Mouse (Mus musculus) hindbrain, embryonic 16.5 days (tissue): ENCODE data around the gene Orm2. TPM values are rescaled to one million over a fixed set of nuclear protein-coding genes. Genes with fewer than 3 reads are reported as not detected.

Experiments
- ATAC-seq: fragments of 200-750 bp; cut with Nextera tagmentation; 2 replicates; pipeline ENCODE4 v1.8.0; 2017; ENCODE audit warnings: moderate TSS enrichment, moderate library complexity
- H3K27ac ChIP-seq: fragments of 300-500 bp; sonication (generic); 2 replicates; pipeline ENCODE4 v1.5.1; 2014; ENCODE audit warnings: low read depth, mild to moderate bottlenecking, control low read depth, low read length, moderate library complexity
- H3K27me3 ChIP-seq: fragments of 300-500 bp; sonication (generic); replicated peaks from 2 replicates; pipeline ENCODE4 v1.6.1; 2014; ENCODE audit warnings: low read length; ENCODE audit not compliant: control insufficient read depth, insufficient read depth
- H3K36me3 ChIP-seq: fragments of 300-500 bp; sonication (generic); 2 replicates; pipeline ENCODE4 v1.6.1; 2014; ENCODE audit warnings: mild to moderate bottlenecking, low read length, moderate library complexity, mixed read lengths; ENCODE audit not compliant: control insufficient read depth, insufficient read depth
- H3K4me1 ChIP-seq: fragments of 300-500 bp; sonication (generic); 2 replicates; pipeline ENCODE4 v1.6.1; 2014; ENCODE audit warnings: low read depth, low read length; ENCODE audit not compliant: control insufficient read depth, insufficient read depth
- H3K4me2 ChIP-seq: fragments of 300-500 bp; sonication (generic); 2 replicates; pipeline ENCODE4 v1.6.1; 2014; ENCODE audit warnings: mild to moderate bottlenecking, low read length, control low read depth, moderate library complexity
- H3K4me3 ChIP-seq: fragments of 300-500 bp; sonication (generic); 2 replicates; pipeline ENCODE4 v1.5.1; 2014; ENCODE audit warnings: mild to moderate bottlenecking, low read length, control low read depth, moderate library complexity
- H3K9ac ChIP-seq: fragments of 300-500 bp; sonication (generic); 2 replicates; pipeline ENCODE4 v1.6.1; 2014; ENCODE audit warnings: low read depth, mild to moderate bottlenecking, control low read depth, low read length, moderate library complexity
- H3K9me3 ChIP-seq: fragments of 300-500 bp; sonication (generic); 2 replicates; pipeline ENCODE4 v1.6.1; 2014; ENCODE audit warnings: mild to moderate bottlenecking, low read length, moderate library complexity; ENCODE audit not compliant: control insufficient read depth
- WGBS: fragments of 180-500 bp; shearing (Covaris S2); extraction: QIAGEN DNeasy Blood & Tissue Kit; methylation state at CpG from one replicate; pipeline ENCODE4 v1.1.7; 2014; 5-methylcytosine and 5-hydroxymethylcytosine counted together
- polyA plus RNA-seq: library from polyadenylated mRNA; unstranded; fragments of >200 nt; fragmentation: Nextera tagmentation; extraction: Ambion mirVana; gene quantifications from 2 replicates; pipeline ENCODE4 v1.2.1, GENCODE M21; 2015

Gene Orm2
- polyA plus RNA-seq, 1 experiment from 2014 or later: not detected

DNA sequence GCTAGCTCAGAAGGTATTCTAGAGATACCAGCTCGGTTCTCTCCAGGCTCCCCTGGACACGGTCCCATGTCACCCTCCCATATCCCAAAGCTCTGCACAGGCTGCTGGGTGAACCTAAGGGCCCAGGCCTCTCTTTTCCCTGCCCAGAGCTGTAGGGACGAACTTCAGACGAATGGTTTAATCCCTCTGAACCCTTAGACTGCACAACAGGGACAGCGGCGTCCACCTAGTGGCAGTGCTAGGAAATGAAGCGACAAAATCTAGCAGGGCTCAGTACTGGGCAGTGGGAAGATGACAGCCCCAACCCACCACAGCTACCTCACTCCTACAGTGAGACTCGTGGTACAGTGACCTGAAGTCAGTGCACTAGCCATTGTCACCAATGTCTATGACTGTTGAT lies 46.4 kb downstream of the Orm2 start:
- no peaks in the 10 kb centered on the region for H3K36me3 ChIP-seq
- peak overlapping the region; percentile 99 for H3K4me2 ChIP-seq
- no peaks in the 10 kb centered on the region for H3K27me3 ChIP-seq
- no peaks in the 10 kb centered on the region for H3K9me3 ChIP-seq
- WGBS: 5% methylated on average over 8 of the region's 8 CpGs
- H3K27ac ChIP-seq: peak overlapping the region; percentile 66
- H3K4me1 ChIP-seq: peaks cover 42% of the 10 kb centered on the region
- H3K9ac ChIP-seq: peak overlapping the region; percentile 51
- ATAC-seq: peak; percentile 62
- peak overlapping the region; percentile 15 for H3K4me3 ChIP-seq

GRCm38 (mm10) chr4:63409317-63409907 lies 47.2 kb downstream of the Orm2 start:
- no peak for ATAC-seq
- H3K9ac ChIP-seq: peak overlapping the region; percentile 70
- H3K36me3 ChIP-seq: no peaks in the 10 kb centered on the region
- H3K4me3 ChIP-seq: peak overlapping the region; percentile 77
- peak overlapping the region; percentile 66 for H3K27ac ChIP-seq
- H3K27me3 ChIP-seq: no peaks in the 10 kb centered on the region
- peak overlapping the region; percentile 99 for H3K4me2 ChIP-seq
- peaks cover 35% of the 10 kb centered on the region for H3K4me1 ChIP-seq
- H3K9me3 ChIP-seq: no peaks in the 10 kb centered on the region
- WGBS: under 1% methylated on average over 18 of the region's 18 CpGs

DNA sequence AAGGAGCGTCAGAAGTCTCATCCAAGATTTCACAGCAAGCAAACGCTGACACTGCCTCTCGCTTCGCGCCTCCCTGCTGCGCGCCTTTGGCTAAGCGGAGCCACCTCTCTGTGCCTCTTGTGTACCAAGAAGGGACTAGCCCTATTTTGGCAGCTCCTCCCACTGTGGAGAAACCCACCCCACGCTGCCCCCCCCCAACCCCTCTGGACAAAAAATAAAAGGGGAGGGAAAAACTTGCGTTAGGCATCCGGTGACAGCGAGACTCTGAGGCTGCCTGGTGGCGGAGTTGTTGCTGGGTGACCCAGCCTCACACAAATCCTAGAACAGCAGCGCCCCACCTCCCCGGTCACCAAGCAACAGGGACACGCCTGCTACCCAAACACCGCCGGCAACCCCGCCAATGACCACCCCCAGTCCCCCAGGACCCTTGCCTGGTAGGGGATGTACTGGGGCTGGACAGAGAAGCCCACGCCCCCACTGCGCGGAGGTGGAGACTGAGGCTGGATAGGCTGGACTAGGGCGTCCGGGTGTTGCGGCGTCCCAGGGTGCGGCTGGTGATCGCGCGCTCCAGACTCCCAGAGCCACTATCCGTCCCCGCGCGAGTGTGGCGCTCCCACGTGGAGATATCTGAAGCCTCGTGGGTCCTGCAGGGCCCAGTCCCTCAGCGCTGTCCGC lies 47.8 kb downstream of the Orm2 start:
- Histone ChIP-seq H3K27ac (peak overlapping the region; percentile 71), H3K4me3 (peak overlapping the region; percentile 77), H3K36me3 (no peaks in the 10 kb centered on the region), H3K9ac (peak overlapping the region; percentile 70), H3K9me3 (no peaks in the 10 kb centered on the region), H3K4me1 (peaks cover 29% of the 10 kb centered on the region), H3K4me2 (peak overlapping the region; percentile 99), H3K27me3 (no peaks in the 10 kb centered on the region)
- under 1% methylated on average over 30 of the region's 39 CpGs for WGBS
- ATAC-seq: peak; percentile 74

- peak overlapping the region; percentile 77 for H3K4me3 ChIP-seq
- H3K4me2 ChIP-seq: peak overlapping the region; percentile 99
- 0% methylated on average over 19 of the region's 19 CpGs for WGBS
- ATAC-seq: peak; percentile 92
- H3K9ac ChIP-seq: peak overlapping the region; percentile 70
- no peaks in the 10 kb centered on the region for H3K36me3 ChIP-seq
- H3K9me3 ChIP-seq: no peaks in the 10 kb centered on the region
- H3K4me1 ChIP-seq: peaks cover 27% of the 10 kb centered on the region
- no peaks in the 10 kb centered on the region for H3K27me3 ChIP-seq
- H3K27ac ChIP-seq: peak overlapping the region; percentile 71; the same call in 1 of the 2 replicates
Measured at GRCm38 (mm10) chr4:63410583-63410934, 48.3 kb downstream of the Orm2 start.

DNA sequence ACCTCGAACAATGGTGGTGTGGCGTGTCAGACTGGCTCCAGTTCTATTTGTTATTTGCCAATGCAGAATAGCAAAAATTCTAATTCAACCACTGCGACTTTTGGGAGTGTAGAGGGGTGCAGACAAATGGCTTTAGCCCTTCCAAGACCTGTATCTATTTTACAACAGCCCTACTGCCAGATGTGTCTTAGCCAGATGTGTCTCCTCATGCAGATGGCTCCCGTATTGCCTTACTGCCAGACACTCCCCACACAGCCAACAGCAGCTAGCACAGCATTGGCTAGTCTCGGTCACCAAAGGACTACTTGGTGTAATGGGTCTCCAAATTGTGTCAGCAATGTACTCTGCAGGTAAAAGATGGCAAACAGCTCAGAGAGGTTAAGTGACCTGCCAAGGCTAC lies 49.0 kb downstream of the Orm2 start:
- Histone ChIP-seq H3K27ac (no peak overlapping the region), H3K9me3 (no peaks in the 10 kb centered on the region), H3K9ac (no peak overlapping the region), H3K4me2 (no peak overlapping the region; the same call in none of the 2 replicates), H3K4me3 (no peak overlapping the region), H3K36me3 (no peaks in the 10 kb centered on the region), H3K4me1 (peaks cover 27% of the 10 kb centered on the region), H3K27me3 (no peaks in the 10 kb centered on the region)
- ATAC-seq: no peak
- WGBS: 73% methylated on average over 5 of the region's 5 CpGs

- H3K27me3 ChIP-seq: no peaks in the 10 kb centered on the region
- 83% methylated on average over 5 of the region's 5 CpGs for WGBS
- H3K4me3 ChIP-seq: no peak overlapping the region
Measured at GRCm38 (mm10) chr4:63414951-63415350, 52.7 kb downstream of the Orm2 start.

More at GRCm38 (mm10) chr4:63414951-63415350, 52.7 kb downstream of the Orm2 start:
- ATAC-seq: no peak
- Histone ChIP-seq H3K4me1 (peaks cover 8% of the 10 kb centered on the region), H3K36me3 (no peaks in the 10 kb centered on the region), H3K9ac (no peak overlapping the region), H3K4me2 (no peak overlapping the region), H3K27ac (no peak overlapping the region), H3K9me3 (no peaks in the 10 kb centered on the region)

Other genes with a start within 250 kb of the Orm2 start
- gene Ambp, start 207.7 kb upstream of the Orm2 start, polyA plus RNA-seq: 0.29 TPM in 1 of 2 replicates, not detected in the other
- not detected in 2 replicates for gene Kif12, start 190.3 kb upstream of the Orm2 start, polyA plus RNA-seq
- gene Col27a1, start 148.4 kb upstream of the Orm2 start, polyA plus RNA-seq: 2.7 and 3.1 TPM in 2 replicates
- gene Orm1, start 17.9 kb upstream of the Orm2 start, polyA plus RNA-seq: not detected in 2 replicates
- not detected in 2 replicates for gene Orm3, start 6.3 kb upstream of the Orm2 start, polyA plus RNA-seq
- 4.6 and 6.5 TPM in 2 replicates for gene Akna, start 40.9 kb downstream of the Orm2 start, polyA plus RNA-seq
- gene Whrn, start 133.5 kb downstream of the Orm2 start, polyA plus RNA-seq: 5.0 and 5.4 TPM in 2 replicates
- gene Atp6v1g1, start 182.3 kb downstream of the Orm2 start, polyA plus RNA-seq: 389 and 410 TPM in 2 replicates
- gene Tmem268, start 196.3 kb downstream of the Orm2 start, polyA plus RNA-seq: 3.8 and 5.1 TPM in 2 replicates
- gene Gm11213, start 242.8 kb downstream of the Orm2 start, polyA plus RNA-seq: not detected in 2 replicates